Mouse (Mus musculus) ES-E14 (cell line): ENCODE measurements around the gene Rap1gap2. TPM values are rescaled to one million over a fixed set of nuclear protein-coding genes. Genes with fewer than 3 reads are reported as not detected.

Experiments
- DNase-seq: peaks from one replicate; pipeline ENCODE4 v3.0.0-alpha.2; 2013; ENCODE audit warnings: low read depth, low spot score
- H3K27ac ChIP-seq: 2 replicates; pipeline ENCODE4 v1.5.1; 2012; ENCODE audit warnings: low read depth, mild to moderate bottlenecking, low read length, moderate library complexity, mixed read lengths; ENCODE audit not compliant: poor library complexity, insufficient read depth, severe bottlenecking
- H3K36me3 ChIP-seq: 2 replicates; pipeline ENCODE4 v1.6.1; 2012; ENCODE audit warnings: mild to moderate bottlenecking, low read length, moderate library complexity, mixed read lengths; ENCODE audit not compliant: control insufficient read depth, poor library complexity, insufficient read depth, severe bottlenecking
- H3K4me1 ChIP-seq, 2 experiments: fragments of 150-350 bp in 1 of 2; sonication (generic) in 1 of 2; 2 replicates each; pipeline ENCODE4 v1.6.1; 2012; ENCODE audit warnings: low read length in 2 of 2, mild to moderate bottlenecking in 1 of 2, mixed read lengths in 1 of 2; ENCODE audit not compliant: control insufficient read depth in 2 of 2, insufficient read depth in 2 of 2, poor library complexity in 1 of 2
- H3K4me3 ChIP-seq, 2 experiments: fragments of 150-350 bp in 1 of 2; sonication (generic) in 1 of 2; 2 replicates each; pipeline ENCODE4 v1.5.1; 2012; ENCODE audit warnings: low read length in 2 of 2, low read depth in 1 of 2, mild to moderate bottlenecking in 1 of 2, mixed read lengths in 1 of 2; ENCODE audit not compliant: insufficient read depth in 1 of 2, poor library complexity in 1 of 2, severe bottlenecking in 1 of 2
- H3K9ac ChIP-seq: 2 replicates; pipeline ENCODE4 v1.6.1; 2012; ENCODE audit warnings: low read depth, mild to moderate bottlenecking, low read length, mixed read lengths; ENCODE audit not compliant: poor library complexity, insufficient read depth, severe bottlenecking
- H3K9me3 ChIP-seq: fragments of 150-350 bp; sonication (generic); 2 replicates; pipeline ENCODE4 v1.6.1; 2012; ENCODE audit warnings: low read depth, mild to moderate bottlenecking, low read length; ENCODE audit not compliant: control insufficient read depth, insufficient read depth
- CHD2 ChIP-seq: IDR thresholded peaks from 2 replicates; pipeline ENCODE4 v1.6.1; 2014; ENCODE audit warnings: mild to moderate bottlenecking, low read depth, low read length, inconsistent platforms
- HCFC1 ChIP-seq: IDR thresholded peaks from 2 replicates; pipeline ENCODE4 v1.6.1; 2012; ENCODE audit warnings: low read length, inconsistent platforms, borderline replicate concordance; ENCODE audit not compliant: insufficient read depth
- MAFK ChIP-seq: IDR thresholded peaks from 2 replicates; pipeline ENCODE4 v1.6.1; 2014; ENCODE audit warnings: mild to moderate bottlenecking, low read depth, low read length, inconsistent platforms; ENCODE audit not compliant: insufficient read depth
- ZC3H11A ChIP-seq: IDR thresholded peaks from 2 replicates; pipeline ENCODE4 v1.6.1; 2012; ENCODE audit warnings: low read depth, mild to moderate bottlenecking, inconsistent platforms, low read length, borderline replicate concordance
- ZNF384 ChIP-seq: IDR thresholded peaks from 2 replicates; pipeline ENCODE4 v1.6.1; 2012; ENCODE audit warnings: low read depth, low read length, inconsistent platforms
- in situ Hi-C, 2 experiments: fragments of 600-800 bp; cut with MboI; formaldehyde crosslinking; loops; one replicate each; pipeline ENCODE4 v1.15.1; 2025; ENCODE audit warnings: low sequenced_read_pairs in 2 of 2, inconsistent platforms in 1 of 2; ENCODE audit not compliant: unreplicated experiment in 2 of 2
- total RNA-seq: library from RNA; depleted of rRNA; stranded (reverse); fragments of 300-350 nt; gene quantifications from 2 replicates; pipeline ENCODE4 v1.2.3, GENCODE M21; 2012

Rap1gap2 gene
- total RNA-seq, 1 experiment: 2.7 TPM

DNA sequence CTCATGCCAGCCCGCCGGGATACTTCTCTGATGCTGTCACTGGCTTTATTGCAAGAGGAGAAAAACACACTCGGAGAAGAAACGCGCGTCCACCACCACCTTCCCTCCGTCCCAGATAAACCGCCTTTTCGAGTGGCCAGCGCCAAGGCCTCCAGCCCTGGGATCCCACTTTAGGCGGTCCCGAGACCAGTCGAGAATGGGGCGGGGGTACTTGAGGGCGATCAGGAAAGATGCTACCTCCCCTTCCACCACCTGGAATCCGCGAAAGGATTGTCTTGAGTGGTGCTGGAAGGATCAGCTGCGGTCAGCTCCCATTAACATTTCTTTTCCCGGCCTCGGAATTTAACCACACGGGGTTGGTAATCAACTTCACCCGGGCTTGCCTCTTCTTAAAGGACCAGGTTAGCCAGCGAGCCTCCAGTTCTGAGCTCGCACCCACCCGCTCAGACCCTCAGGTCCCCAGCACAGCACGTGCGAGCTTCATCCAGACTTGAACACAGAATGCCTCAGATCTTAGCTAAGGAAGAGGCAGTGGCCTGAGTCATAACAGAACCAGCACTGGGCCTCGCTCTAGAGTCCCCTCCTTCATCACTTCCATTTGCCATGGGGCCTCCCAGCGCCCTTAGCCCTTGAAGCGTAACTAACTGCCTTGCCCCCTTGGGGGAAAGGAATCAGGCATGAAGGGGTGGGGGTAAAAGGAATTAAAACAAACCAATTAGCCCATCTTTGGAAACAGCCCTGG is 87.3 kb downstream of the Rap1gap2 start:
- peaks cover 0 to 14% of the 10 kb centered on the region in 2 experiments; a peak in 2 of 4 replicates for H3K4me1 ChIP-seq
- H3K27ac ChIP-seq: no peak overlapping the region

DNA sequence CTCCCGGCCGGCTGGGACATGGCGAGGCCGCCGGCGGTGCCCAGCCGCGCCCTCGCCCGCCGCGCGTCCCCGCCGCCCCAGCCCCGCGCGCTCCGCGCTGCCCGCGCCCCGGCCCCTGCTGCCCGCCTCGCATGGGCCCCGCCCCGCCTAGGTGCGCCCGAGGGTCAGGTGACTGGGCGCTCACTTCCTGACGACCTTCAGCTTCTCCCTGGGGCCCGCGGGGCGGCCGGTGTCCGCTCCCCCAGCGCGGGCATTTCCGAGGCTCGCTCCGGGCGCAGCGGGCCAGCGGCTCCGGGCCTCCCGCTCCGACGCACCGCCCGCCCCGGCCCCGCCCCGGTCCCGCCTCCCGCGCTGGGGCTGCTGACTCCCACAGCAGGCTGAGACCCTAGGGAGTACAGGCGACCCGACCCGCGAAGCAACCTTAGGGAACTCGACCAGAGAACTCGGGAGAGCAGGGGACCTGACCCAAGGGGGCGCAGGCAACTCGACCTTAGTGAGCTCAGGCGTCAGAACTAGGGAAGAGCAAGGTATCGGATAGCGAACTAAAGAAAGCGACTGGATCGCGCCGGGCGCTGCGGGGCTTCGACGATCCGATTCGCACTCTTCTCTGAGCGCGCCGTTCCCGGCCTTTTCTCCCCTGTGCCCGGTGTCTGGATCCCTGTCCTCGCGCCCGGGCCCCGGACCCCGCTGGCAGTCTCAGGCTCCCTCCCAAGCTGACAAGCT is 88.1 kb downstream of the Rap1gap2 start:
- in situ Hi-C loops: no loop called here
- H3K4me1 ChIP-seq: peaks cover 0 to 14% of the 10 kb centered on the region in 2 experiments; a peak in 2 of 4 replicates
- DNase-seq: no peak
- H3K9ac ChIP-seq: peak overlapping the region; percentile 68
- no peak overlapping the region for H3K27ac ChIP-seq
- H3K36me3 ChIP-seq: no peaks in the 10 kb centered on the region
- peak overlapping the region; percentile 78 to 79 for H3K4me3 ChIP-seq
- H3K9me3 ChIP-seq: no peaks in the 10 kb centered on the region
- TF ChIP-seq ZC3H11A (no peak), MAFK (no peak), ZNF384 (no peak), CHD2 (no peak), HCFC1 (no peak)

More for the DNA sequence above, 87.3 kb downstream of the Rap1gap2 start:
- H3K9ac ChIP-seq: peak overlapping the region; percentile 60
- in situ Hi-C loops: no loop called here
- no peaks in the 10 kb centered on the region for H3K9me3 ChIP-seq
- H3K36me3 ChIP-seq: no peaks in the 10 kb centered on the region
- no peak for TF ChIP-seq MAFK
- no peak for TF ChIP-seq ZNF384
- no peak for TF ChIP-seq ZC3H11A
- no peak for TF ChIP-seq HCFC1
- no peak for TF ChIP-seq CHD2
- DNase-seq: no peak
- H3K4me3 ChIP-seq: peak overlapping the region; percentile 78 to 79

- DNase-seq: no peak
- peak overlapping the region; percentile 68; the same call in 1 of the 2 replicates for H3K9ac ChIP-seq
- no peak overlapping the region for H3K27ac ChIP-seq
- in situ Hi-C loops: no loop called here
- no peaks in the 10 kb centered on the region for H3K9me3 ChIP-seq
- H3K36me3 ChIP-seq: no peaks in the 10 kb centered on the region
- H3K4me1 ChIP-seq: peaks cover 0 to 14% of the 10 kb centered on the region in 2 experiments; a peak in 2 of 4 replicates
- TF ChIP-seq ZNF384: no peak
- TF ChIP-seq CHD2: no peak
- TF ChIP-seq ZC3H11A: no peak
- no peak for TF ChIP-seq HCFC1
- TF ChIP-seq MAFK: no peak
- H3K4me3 ChIP-seq: peak overlapping the region; percentile 66 to 78
Observed at GRCm38 (mm10) chr11:74521981-74522486, 88.7 kb downstream of the Rap1gap2 start.

- Histone ChIP-seq H3K4me3 (no peak overlapping the region), H3K9ac (no peak overlapping the region), H3K36me3 (no peaks in the 10 kb centered on the region), H3K4me1 (peaks cover 0 to 14% of the 10 kb centered on the region in 2 experiments; a peak in 2 of 4 replicates), H3K27ac (no peak overlapping the region), H3K9me3 (no peaks in the 10 kb centered on the region)
- TF ChIP-seq ZNF384 (peak; percentile 71; the same call in 1 of the 2 replicates), ZC3H11A (no peak), HCFC1 (no peak)
- in situ Hi-C loops: no loop called here
- no peak for DNase-seq
Observed at GRCm38 (mm10) chr11:74520201-74520600, 90.5 kb downstream of the Rap1gap2 start.
